Mouse (Mus musculus): ENCODE results near the gene Gm5861.
"Not testable (repeated sequence)": the region's sequence is repeated elsewhere in the genome, so short reads cannot be mapped to it uniquely, and the experiment has no call there.

GRCm38 (mm10) chr5:11138031-11138430 lies 44.8 kb upstream of the Gm5861 start:
- not testable (repeated sequence) for TF ChIP-seq CTCF (IDR thresholded peaks at IDR 0.05; ENCODE audit: low read depth, low read length); TAL1 (conservative IDR thresholded peaks at IDR 0.05; ENCODE audit: low read depth, low read length); GATA2 (IDR thresholded peaks at IDR 0.05; ENCODE audit: borderline replicate concordance, low read depth, low read length); GATA1 (IDR thresholded peaks at IDR 0.05; ENCODE audit: borderline replicate concordance, low read length); POLR2AphosphoS5 (IDR thresholded peaks at IDR 0.05; ENCODE audit: insufficient replicate concordance, low read depth, low read length)
